ENCODE assay signal across 10 mouse cellular contexts in genomic region chr13:47272928-47273327, GRCm38 (mm10).
DNase-seq lines count a peak whose midpoint lies in the region; ATAC-seq and TF ChIP-seq lines count a peak whose summit lies in the region.
"Had no signal": no experiment of that assay in that cellular context is flagged by ENCODE, and none has a peak within 500 bp of the region (broad histone marks: within the 10 kb centered on the region; RNA-seq: fewer than 3 reads in every experiment).

No protein-coding gene starts in this region.

- no peak overlapping the region for H3K4me3 ChIP-seq in lung, adult 2 months (replicated peaks; ENCODE audit: extremely low read depth, low read depth, low read length)
- no peak overlapping the region for H3K4me3 ChIP-seq in hindbrain, embryonic 14.5 days (replicated peaks; ENCODE audit: low read length)
- peak overlapping the region; percentile 22 for H3K4me3 ChIP-seq in lung, embryonic 16.5 days (ENCODE audit: low read length)
- no peak overlapping the region for H3K4me3 ChIP-seq in thymus, adult 2 months (ENCODE audit: control insufficient read depth, insufficient read depth, low read length)

- H3K27ac ChIP-seq in hindbrain, embryonic 14.5 days: no peak overlapping the region
- H3K27ac ChIP-seq in lung, embryonic 16.5 days (ENCODE audit: low read length): no peak overlapping the region
- no peak overlapping the region for H3K27ac ChIP-seq in thymus, adult 2 months (ENCODE audit: control insufficient read depth, insufficient read depth, low read length)

- H3K27me3 ChIP-seq in hindbrain, embryonic 14.5 days (ENCODE audit: control insufficient read depth, insufficient read depth, low read length): no peaks in the 10 kb centered on the region
- no peaks in the 10 kb centered on the region for H3K27me3 ChIP-seq in lung, embryonic 16.5 days (ENCODE audit: control insufficient read depth, insufficient read depth, low read depth, low read length)
- H3K27me3 ChIP-seq in thymus, adult 2 months (ENCODE audit: control insufficient read depth, insufficient read depth, low read length): no peaks in the 10 kb centered on the region

- H3K9me3 ChIP-seq in hindbrain, embryonic 14.5 days (ENCODE audit: control insufficient read depth, low read length): no peaks in the 10 kb centered on the region
- H3K9me3 ChIP-seq in lung, embryonic 16.5 days (ENCODE audit: control insufficient read depth, low read length): no peaks in the 10 kb centered on the region

- 0 out of 2 replicates have a peak overlapping the region, but pooled peaks have one; percentile 47 for H3K9ac ChIP-seq in hindbrain, embryonic 14.5 days
- peak overlapping the region; percentile 3; the same call in 1 of the 2 replicates for H3K9ac ChIP-seq in lung, embryonic 16.5 days (ENCODE audit: low read length)

- H3K36me3 ChIP-seq in hindbrain, embryonic 14.5 days (replicated peaks; ENCODE audit: control insufficient read depth, insufficient read depth): no peaks in the 10 kb centered on the region
- H3K36me3 ChIP-seq in lung, embryonic 16.5 days (ENCODE audit: control insufficient read depth, insufficient read depth, low read length): no peaks in the 10 kb centered on the region
- no peaks in the 10 kb centered on the region for H3K36me3 ChIP-seq in thymus, adult 2 months (ENCODE audit: control insufficient read depth, insufficient read depth, low read length)

- H3K4me2 ChIP-seq in hindbrain, embryonic 14.5 days (replicated peaks): peak overlapping the region; percentile 34
- H3K4me2 ChIP-seq in lung, embryonic 16.5 days (ENCODE audit: low read depth, low read length): peak overlapping the region; percentile 39

- WGBS in lung, adult 2 months: 24% methylated on average over 8 of the region's 8 CpGs
- 13% methylated on average over 8 of the region's 8 CpGs for WGBS in hindbrain, embryonic 14.5 days
- 27% methylated on average over 8 of the region's 8 CpGs for WGBS in lung, embryonic 16.5 days
- 10% methylated on average over 8 of the region's 8 CpGs for WGBS in thymus, adult 2 months

- no peak for TF ChIP-seq POLR2A in lung, adult 2 months (IDR thresholded peaks at IDR 0.05; ENCODE audit: borderline replicate concordance, extremely low read depth, low read depth, low read length)
- TF ChIP-seq POLR2A in thymus, adult 2 months (IDR thresholded peaks at IDR 0.05; ENCODE audit: control insufficient read depth, extremely low read depth, insufficient read depth, low read length, poor library complexity): no peak

- TF ChIP-seq CTCF in lung, adult 2 months (IDR thresholded peaks at IDR 0.05; ENCODE audit: insufficient read depth, low read length): no peak
- no peak for TF ChIP-seq CTCF in thymus, adult 2 months (IDR thresholded peaks at IDR 0.05; ENCODE audit: borderline replicate concordance, control insufficient read depth, extremely low read depth, insufficient read depth, low read length, poor library complexity)

- ATAC-seq in hindbrain, embryonic 14.5 days (ENCODE audit: low FRiP score): no peak
- ATAC-seq in lung, embryonic 16.5 days (ENCODE audit: low read depth): peak; percentile 45; the same call in 1 of the 2 replicates

- H3K4me1 ChIP-seq in lung, adult 2 months (ENCODE audit: control insufficient read depth, insufficient read depth, low read length): no peaks in the 10 kb centered on the region; the same call in none of the 2 replicates
- H3K4me1 ChIP-seq in hindbrain, embryonic 14.5 days (replicated peaks; ENCODE audit: control insufficient read depth, insufficient read depth, low read length): peaks cover 10% of the 10 kb centered on the region
- H3K4me1 ChIP-seq in lung, embryonic 16.5 days (replicated peaks; ENCODE audit: control insufficient read depth, insufficient read depth, low read length): peaks cover 10% of the 10 kb centered on the region
- H3K4me1 ChIP-seq in thymus, adult 2 months (replicated peaks; ENCODE audit: control insufficient read depth, insufficient read depth, low read length): no peaks in the 10 kb centered on the region

- peak; percentile 55 to 59 for DNase-seq in lung, adult 18-20 months
- no peak for DNase-seq in lung, adult 2 months
- DNase-seq in hindbrain, embryonic 14.5 days (ENCODE audit: low spot score): no peak
- DNase-seq in testis, postnatal 10 days (ENCODE audit: low spot score): no peak
- no peak for DNase-seq in right cerebral cortex, postnatal 4 days
- DNase-seq in frontal cortex, adult 2 months (ENCODE audit: extremely low spot score in 1 of 2, low spot score in 1 of 2): no peak
- no peak for DNase-seq in thymus, adult 2 months
- DNase-seq: cerebellum, adult 8-10 months; kidney, postnatal 14 days had no signal

Comparison
In these comparisons a context has a peak if more than half of its experiments do, and no peak if none do; other contexts are left out.
1. DNase-seq: peak in lung, adult 18-20 months (2 of 2); none in lung, adult 2 months (single experiment), hindbrain, embryonic 14.5 days (single experiment), testis, postnatal 10 days (single experiment), right cerebral cortex, postnatal 4 days (single experiment), frontal cortex, adult 2 months (0 of 2) and thymus, adult 2 months (single experiment).